Mouse (Mus musculus): ENCODE measurements around the gene Gast.

DNA sequence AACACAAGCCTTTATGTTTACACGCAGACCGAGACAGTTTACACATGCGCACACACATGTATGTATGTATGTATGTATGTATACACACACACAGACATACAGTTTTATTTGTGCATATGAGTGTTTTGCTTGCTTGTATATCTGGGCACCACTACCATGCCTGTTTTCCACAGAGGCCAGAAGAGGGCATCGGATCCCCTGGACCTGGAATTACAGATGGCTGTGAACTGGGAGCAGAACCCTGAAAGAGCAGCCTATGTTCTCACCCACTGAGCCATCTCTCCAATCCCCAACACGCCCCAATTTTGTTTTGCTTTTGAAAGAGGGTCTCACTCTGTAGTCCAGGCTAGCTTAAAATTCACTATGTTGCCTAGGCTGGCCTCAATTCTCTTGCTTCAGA, 23.2 kb downstream of the Gast start:
- TF ChIP-seq GATA1 (IDR thresholded peaks at IDR 0.05; ENCODE audit: low read length) (no peak), TAL1 (IDR thresholded peaks at IDR 0.05; ENCODE audit: low read length) (no peak)
